20 mouse cellular contexts compared by ENCODE assay signal in genomic region chr12:41185060-41185459, GRCm38 (mm10).
"Had no signal": no experiment of that assay in that cellular context is flagged by ENCODE, and none has a peak within 500 bp of the region (broad histone marks: within the 10 kb centered on the region; RNA-seq: fewer than 3 reads in every experiment).

No protein-coding gene starts in this region.

- DNase-seq: cerebellum, adult 8-10 months; cerebellum, adult 9-10 months; cerebellum, adult 9-11 months; cerebellum, postnatal 14 days; cerebellum, postnatal 25 days; cerebellum, postnatal 36 days; embryo, embryonic 11 days; forebrain, postnatal 0 days; gastrocnemius, adult 2 months; gastrocnemius, postnatal 10 days; gastrocnemius, postnatal 14 days; gastrocnemius, postnatal 25 days; gastrocnemius, postnatal 36 days; heart, adult 11 months; heart, adult 18-20 months; heart, adult 2 months had no signal

- ATAC-seq: forebrain, embryonic 13.5 days; forebrain, embryonic 14.5 days; forebrain, embryonic 15.5 days; forebrain, embryonic 16.5 days; forebrain, postnatal 0 days had no signal
